Mouse (Mus musculus) right cerebral cortex, postnatal 36 days (tissue): ENCODE results near the gene Zfp57.
"Not testable (repeated sequence)": the region's sequence is repeated elsewhere in the genome, so short reads cannot be mapped to it uniquely, and the experiment has no call there.

Experiments
- DNase-seq, 2 experiments: peaks; one replicate each; pipeline ENCODE4 v3.0.0; 2022; ENCODE audit warnings: low spot score in 2 of 2, mixed read lengths in 1 of 2

Gene Zfp57

DNA sequence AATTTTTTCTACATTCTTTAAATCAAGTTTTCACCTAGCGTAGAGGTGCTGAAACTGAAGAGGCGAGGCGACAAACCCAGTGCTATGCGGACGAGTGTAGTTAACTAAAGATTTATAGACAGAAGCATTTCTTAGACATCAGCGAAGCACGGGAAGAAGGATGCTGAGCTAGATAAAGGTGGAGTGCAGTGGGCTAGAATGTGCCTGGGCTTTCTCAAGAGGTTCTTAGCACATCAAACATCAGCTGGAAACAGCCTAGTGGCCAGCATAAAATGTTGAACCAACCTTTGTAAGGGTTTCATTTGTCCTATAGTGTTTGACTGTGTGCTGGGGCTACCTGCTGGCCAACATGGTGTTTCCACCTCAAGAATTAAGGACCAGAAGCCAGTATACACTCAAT is at the start of gene Zfp57:
Gene Zfp57 (plus strand): TSS at position 301 of the 400 bp plus-strand sequence.
- no peak for DNase-seq

DNA sequence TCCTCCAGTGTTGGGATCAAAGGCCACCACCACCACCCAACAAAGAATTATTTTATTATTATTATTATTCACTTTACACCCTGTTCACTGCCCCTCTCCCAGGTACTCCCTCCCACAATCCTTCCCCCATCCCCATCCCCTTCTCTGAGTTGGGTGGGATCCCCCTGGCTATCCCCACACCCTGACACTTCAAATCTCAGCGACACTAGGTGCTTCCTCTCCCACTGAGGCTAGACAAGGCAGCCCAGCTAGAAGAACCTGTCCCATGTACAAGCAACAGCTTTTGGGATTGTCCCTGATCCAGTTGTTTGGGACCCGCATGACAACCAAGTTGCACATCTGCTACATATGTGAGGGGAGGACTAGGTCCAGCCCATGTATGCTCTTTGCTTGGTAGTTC is 48.3 kb upstream of the Zfp57 start:
- no peak for DNase-seq

DNA sequence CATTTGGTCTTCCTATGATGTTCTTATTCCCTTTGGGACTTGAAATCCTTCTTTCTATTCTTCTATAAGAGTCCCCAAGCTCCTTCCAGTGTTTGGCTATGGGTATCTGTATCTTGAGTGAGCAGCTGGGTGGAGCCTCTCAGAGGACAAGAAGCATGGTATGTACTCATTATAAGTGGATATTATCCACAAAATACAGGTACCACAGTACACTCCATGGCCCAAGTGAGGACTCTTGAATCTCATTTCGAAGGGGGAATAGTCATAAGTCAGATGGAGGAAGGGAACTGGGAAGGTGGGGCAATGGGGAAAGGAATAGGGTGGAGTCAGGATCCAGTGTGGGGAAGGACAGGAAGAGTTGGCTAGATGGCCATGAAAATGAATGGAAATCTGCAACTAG is 47.9 kb upstream of the Zfp57 start:
- DNase-seq: no peak

DNA sequence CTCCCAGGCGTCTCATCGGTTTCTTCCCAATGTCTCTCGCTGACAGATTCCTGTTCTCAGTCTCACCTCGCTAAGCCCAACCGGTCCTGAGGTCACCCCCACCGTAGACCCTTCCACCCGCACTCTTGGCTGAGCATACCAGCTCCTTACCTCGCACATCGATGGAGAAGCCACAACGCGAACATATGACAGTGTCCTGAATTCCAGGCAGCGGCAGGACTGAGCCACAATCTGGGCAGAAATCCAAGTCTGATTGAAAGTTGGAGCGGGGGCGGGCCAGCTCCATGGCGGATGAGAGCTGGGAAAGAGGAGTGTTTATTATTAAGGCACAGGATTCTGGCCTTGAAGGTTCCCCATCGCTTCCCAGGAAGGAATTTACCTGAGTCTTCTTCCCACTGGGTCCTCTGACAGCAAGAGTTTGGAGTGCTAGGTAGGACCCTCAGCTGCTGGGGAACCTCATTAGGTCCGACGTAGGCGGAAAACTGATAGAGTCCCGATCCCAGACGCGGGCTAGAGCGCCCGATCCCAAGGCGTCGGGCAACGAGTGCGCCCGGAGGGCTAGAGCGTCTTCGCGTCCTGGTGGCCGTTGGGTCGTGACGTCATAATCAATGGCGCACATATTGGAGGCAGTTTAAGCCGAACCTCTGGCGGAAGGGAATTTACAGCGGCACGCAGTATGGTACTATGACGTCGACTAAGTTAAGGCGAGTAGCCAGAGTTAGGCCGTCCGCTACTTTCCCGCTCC is 42.8 kb upstream of the Zfp57 start, which contains the start of the genes Znrd1 and Znrd1as:
Gene Znrd1 (minus strand): TSS at position 561 of the 745 bp plus-strand sequence.
Gene Znrd1as (plus strand): TSS at position 594 of the 745 bp plus-strand sequence.
- DNase-seq: peak; percentile 94 to 96

DNA sequence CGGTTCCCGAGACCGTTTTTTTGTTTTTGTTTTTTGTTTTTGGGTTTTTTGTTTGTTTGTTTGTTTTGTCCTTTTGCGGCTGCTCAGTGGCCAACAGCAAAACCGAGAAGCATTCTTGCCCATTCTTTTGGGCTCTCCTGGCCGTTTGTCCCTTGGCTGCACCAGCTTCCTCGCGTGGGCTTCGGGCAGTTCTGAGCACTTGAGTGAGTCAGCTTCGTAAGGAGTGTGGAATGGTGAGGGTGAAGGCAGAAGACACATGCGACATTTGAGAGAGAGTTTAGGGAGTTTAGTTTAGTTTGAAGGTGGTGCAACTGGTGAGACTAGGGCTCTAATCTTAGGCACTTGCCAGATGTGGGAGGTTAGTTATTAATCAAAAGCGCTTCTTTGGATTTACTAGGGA is 42.1 kb upstream of the Zfp57 start:
- no peak for DNase-seq

DNA sequence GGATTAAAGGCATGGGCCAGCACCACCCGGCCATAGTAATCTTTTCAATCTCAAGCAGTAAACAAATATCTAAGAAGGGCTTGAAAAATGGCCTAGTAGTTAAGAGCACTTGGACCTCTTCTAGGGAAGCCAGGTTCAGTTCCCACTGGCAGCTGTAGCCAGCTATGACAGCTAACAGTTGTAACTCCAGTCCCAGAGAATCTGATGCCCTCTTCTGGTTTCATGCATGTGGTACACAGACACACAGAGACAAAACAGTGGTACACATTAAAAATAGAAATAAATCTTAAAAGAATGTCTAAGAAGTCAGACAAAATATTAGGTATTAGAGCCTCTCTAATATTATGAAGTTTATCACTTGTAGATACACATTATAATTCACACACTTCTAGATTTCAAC is 39.8 kb upstream of the Zfp57 start:
- no peak for DNase-seq

DNA sequence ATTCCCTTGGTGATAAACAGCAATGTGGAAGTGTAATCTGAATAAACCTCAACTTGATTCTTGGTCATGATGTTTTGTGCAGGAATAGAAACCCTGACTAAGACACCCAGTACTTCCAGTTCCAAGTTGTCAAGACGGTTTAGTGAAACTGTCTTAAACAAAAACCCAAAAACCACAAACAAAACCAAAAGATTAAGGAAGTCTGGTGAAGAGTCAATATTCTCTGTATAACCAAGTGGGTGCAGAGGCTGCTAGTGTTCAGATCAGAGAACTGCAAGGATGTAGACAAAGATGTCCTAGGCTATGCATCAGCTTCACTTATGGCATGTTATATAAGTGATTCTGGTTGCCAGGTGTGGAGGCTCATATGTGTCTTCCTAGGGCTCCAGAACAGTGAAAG is 34.1 kb upstream of the Zfp57 start:
- no peak for DNase-seq

DNA sequence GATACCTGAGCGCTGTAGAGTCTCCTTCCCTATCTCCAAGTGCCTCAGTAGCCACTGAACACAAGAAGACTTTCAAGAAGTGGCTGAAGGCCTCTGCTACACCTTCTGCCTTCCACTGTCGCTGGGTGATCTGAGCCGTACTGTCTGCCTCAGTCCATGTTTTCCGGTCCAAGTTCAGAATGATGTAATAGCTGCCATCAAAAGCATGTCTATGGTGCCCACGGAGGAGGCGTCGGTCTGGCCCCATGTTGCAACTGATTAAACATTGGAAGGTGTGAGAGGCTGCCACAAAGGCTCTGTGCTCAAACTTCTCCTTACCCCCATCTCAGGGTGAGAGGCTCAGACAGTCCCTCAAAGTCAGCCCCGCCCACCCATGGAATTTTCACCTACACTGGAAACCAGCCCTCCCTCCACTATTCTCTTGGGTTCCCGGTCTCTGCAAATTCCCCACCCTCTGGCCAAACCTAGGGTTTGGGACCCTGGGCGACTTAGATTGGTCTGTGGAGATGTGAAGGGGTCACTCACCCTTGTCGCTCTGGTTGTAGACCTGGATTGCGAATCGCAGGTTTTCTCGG is 30.6 kb upstream of the Zfp57 start:
- no peak for DNase-seq

DNA sequence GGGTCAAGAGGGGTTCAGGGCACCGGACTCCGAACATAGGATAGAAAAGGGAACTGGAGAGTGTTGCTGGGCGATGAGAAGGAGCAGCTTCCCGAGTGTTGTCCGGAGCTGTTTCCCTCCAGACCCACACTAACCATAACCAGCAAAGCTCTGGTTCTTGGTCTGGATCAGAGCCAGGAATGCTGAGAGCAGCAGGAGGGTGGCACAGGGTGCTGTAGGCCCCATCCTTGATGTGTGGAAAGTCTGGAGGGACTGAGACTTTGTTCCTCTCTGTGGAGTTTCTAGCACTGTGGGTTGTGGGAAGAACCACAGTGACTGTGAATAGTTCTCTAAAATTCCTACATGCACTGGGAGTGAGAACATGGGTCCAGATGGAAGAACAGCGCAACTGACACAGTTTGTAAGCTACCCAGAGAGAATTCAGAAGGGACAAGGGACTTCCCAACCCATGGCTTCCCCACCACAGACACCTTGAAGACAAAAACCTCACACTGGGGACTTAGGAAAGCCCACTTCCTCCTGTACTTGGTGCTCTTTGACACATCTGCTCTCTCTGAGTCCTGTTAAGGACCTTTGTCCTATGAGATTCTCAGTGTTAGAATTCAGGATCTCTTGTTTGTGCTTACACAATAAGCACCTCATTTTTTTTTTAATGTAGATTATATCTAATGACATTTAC is 29.7 kb upstream of the Zfp57 start:
- no peak for DNase-seq

DNA sequence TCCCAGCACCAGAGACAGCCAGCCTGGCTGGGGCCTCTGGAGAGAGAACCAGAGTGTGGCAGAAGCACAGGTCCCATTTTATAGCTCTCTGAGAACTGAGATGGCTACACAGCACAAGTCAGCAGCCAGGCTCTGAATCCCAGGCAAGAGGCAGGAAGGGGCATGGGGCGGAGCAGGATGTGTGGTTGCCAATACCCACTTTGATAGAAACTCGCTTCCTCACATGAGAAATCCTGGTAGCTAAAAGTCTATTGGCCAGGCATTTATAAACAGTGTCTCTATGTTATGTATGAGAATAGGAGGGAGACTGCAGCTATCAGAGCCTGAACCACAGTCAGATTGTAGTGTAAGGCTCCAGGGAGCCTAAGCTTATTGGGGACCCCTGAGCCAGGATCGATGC is 28.2 kb upstream of the Zfp57 start:
- no peak for DNase-seq

DNA sequence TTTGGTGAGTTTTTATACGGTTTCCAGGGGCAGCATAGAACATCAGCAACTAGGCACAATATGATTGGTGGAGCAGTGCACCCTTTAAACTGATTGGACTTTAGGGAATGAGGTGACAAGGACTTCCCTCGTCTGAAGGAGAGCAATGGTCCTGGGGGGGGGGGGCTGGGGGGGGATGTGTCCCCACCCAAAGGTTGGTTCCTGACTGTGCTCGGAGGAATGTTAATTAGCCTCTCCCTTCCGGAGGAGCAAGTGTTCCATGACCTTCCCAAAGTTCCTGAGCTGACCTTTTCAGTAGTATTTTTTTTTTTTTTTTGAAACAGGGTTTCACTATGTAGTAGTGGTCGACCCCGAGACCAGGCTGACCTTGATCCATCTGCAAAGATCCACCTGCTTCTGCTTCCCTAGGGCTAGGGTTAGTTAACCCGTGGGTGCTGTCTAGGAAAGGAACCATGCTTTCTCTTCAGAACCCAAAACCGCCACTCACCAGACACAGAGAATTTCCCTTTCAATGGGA is 27.6 kb upstream of the Zfp57 start:
- no peak for DNase-seq

DNA sequence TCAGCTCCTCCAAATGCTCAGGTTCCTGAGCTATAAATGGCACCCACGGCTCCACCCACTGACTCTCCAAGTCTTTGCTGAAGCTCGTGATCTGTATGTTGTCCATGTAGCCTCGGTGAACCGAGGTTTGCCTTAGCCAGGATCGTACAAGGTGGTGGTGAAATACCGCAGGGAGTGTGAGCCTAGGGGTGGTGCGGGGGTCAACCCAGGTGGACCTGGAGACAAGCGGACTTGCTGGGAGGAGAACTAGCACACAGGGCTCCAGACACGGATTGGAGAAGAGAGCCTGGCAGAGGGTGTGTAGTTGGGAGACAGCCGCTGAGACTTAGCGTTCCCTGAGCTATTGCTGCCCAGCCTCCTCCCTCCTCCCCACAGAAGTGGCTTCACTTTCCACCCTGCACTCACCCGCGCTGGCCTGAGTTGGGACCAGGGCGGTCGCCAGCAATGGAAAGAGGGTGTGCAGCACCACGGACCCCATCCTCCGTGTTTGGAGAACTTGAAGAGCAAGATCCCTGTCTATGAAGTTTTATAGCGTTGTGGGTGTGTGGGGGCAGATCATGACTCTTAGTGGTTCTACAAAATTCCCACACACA is 19.6 kb upstream of the Zfp57 start, which contains the start of gene 2410137M14Rik:
Gene 2410137M14Rik (minus strand): TSS at position 17 of the 593 bp plus-strand sequence.
- DNase-seq: peak; percentile 34 to 56

DNA sequence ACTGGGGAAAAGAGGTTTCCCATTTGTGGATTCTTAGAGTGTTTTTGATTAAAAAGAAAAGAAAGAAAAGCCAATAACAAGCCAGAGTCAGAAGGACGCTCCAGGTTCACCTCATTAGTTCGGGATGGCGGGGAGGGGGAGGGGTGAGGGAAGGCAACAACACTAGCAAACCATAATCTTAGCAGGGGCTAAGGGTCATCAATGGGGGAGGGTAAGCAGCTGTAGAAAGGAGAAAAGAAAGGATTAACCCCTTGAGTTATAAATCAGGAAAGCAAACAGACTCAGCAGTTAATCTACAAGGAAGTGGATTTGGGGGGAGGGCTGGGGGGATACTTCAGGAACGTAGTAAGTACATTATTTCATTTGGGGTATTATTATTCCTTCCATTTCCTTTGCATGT is 19.1 kb upstream of the Zfp57 start:
- no peak for DNase-seq

DNA sequence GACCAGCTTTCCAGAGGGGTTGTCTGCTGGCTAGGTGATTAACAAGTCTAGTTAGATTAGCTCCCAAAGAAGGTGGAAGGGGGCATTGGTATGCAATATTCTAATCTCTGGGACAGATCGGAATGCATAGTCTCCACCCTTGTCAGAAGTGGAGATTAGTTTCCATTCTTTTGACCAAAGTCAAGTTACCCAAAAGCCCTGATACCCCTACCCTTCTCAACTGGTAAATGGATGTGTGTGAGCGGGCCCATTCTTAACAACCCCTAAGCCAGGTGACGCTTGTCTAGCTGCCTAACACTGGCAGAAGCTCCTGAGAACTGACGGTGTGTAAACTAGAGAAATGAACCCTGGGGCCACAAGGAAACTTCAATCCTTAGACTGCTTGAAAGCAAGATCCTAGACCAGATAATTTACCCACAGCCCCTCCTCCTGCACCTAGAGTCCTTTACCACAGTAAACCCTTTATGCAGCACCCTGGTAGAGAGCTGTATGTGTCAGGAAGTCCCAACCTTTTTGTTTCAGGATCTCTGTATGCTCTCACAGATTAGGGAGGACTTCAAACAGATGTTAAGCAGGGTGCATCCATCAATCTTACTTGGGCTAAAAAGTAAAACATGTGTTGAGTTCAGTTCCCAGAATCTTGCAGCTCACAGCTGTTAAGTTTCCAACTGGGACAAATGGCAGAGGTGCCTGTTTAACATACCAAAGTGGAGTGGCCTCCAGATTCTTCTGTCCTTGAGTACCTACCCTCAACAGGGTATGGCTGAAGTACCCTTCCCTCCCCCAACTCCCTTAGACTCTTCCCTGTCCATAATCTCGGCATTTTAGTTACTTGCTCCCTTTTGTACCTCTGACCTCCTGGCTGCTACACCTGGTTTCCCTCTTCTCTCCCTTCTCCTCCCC is 18.5 kb upstream of the Zfp57 start:
- DNase-seq: no peak

DNA sequence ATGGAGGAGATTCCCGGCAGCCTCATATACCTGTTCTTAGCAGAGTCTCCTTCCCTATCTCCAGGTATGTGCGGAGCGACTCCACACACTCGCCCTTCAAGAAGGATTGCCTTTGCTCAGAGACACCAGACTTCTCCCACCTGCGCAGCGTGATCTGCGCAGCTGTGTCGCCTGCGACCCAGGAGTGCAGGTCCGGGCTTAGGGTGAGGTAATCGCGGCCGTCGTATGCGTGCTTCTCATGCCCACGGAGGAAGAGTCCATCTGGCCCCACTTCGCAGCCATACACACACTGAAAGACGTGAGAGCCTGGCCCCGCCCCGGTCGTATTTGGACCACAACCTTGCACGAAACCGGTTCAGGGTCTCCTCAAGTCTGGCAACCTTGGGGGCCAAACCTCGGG is 12.5 kb upstream of the Zfp57 start:
- no peak for DNase-seq

DNA sequence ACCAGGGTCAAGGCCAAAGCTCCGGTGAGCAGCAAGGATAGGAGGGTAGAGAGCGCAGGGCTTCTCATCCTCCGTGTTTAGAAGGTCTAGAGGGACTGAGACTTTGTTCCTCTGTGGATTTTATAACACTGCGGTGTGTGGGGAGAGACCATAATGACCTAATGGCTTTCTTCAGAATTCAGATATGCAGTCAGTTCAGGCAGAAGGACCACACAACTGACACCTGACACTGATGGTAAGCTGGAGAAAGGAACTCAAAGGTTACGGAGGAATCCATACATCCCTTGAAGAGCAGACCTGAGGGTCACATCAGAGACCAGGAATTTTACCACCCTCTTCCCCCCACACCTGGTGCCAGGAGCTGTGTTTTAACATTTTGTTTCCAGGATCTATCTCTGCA is 11.5 kb upstream of the Zfp57 start, which contains the start of gene H2-M5:
Gene H2-M5 (minus strand): TSS at position 101 of the 400 bp plus-strand sequence.
- no peak for DNase-seq

DNA sequence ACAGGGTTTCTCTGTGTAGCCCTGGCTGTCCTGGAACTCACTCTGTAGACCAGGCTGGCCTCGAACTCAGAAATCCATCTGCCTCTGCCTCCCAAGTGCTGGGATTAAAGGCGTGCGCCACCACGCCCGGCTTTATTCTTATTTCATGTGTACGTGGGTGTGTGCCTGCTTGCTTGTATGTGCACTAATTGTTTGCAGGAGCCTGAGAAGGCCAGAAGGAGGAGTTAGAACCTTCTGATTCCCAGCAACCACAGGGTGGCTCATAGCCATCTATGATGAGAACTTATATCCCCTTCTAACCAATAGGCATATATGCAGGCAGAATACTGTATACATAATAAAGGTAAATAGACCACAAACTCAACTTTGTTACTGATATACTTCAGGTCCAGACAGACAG is 10.3 kb upstream of the Zfp57 start:
- not testable (repeated sequence) for DNase-seq

DNA sequence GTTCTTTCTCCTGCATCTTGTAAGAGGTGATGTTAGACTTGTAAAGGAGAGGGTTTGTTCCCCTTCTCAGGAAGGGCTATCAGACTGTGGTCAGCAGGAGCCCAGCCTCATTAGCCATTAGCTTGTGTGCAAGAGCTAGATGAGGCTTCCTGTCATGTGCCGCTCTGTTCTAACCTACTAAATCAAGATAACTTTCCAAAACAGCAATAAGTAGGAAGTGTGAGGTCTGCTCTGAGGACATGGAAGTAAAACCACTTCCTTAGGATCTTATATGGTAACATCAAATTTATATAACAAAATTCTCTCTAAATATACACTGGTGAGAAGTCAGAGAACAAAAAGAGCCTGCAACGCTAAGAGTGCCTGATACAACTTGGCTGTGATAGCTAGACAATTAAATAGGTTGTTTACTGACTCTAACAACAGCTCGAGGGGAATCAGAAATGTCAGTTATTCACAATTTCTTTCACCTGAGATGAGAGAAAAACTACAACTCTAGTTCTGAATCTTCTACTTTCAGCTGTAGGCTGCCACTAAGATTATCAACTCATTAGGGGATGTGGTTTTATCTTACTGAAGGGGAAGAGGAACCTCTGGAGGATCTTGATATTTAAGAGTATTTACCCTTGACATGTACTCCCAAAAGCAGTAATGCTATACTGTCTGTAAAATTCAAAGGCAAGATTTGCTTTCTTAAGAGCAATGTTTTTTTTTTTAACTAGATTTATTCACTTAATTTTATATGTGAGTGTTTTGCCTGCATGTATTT is 8.4 kb upstream of the Zfp57 start:
- DNase-seq: peak in 1 of 2 experiments; percentile 19

DNA sequence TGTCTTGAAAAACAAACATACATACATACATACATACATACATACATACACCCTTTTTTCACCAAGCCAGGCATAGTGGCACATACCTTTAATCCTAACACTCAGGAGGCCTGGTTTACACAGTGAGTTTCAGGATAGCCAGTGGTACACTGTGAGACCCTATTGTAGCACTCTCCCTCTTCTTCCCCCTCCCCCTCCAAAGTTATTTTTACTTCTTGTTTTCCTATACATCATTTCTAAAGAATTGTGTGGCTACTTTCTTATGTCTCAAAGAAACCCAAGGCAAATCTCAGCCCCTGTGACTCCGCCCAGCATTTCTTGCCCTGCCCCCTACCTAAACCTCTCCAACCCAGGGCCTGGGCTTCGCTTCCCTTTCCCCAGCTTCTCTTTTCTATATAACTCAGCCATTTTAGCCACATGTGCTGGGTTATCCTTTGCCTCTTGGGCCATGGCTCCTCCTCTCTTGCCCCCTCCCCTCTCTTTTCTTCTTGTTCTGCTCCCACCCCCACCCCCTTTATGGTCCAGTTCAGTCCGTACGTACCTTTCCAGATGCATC is 7.1 kb upstream of the Zfp57 start:
- no peak for DNase-seq

DNA sequence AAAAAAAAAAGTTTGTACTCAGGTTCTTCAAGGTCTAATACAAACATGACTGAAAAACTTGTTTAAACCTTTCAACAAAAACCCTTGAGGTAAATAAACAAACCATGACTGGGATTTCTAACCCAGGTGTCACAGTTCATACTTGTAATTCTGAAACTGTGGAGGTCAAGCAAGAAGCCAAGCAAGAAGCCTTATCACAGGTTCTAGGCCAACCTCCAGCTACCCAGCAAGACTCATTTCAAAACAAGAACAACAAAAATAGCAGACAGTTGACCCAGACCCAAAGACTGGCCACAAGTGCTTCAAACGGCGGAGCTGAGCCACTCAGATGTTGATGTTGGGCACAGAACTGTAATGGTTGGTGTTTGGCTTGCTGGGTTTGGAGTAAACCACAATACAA is 6.4 kb upstream of the Zfp57 start:
- DNase-seq: no peak
